Mouse (Mus musculus) retina, adult 2 months (tissue): Measurements from ENCODE around the gene Rai2.

Source experiments
- DNase-seq: peaks from one replicate; pipeline ENCODE4 v3.0.0-alpha.2; 2012; ENCODE audit warnings: low read depth, low spot score

Rai2 gene

GRCm38 (mm10) chrX:161716865-161717763, at the start of gene Rai2:
Gene Rai2 (plus strand): TSS chrX:161717069.
- DNase-seq = no peak

GRCm38 (mm10) chrX:161689336-161689735, 27.5 kb upstream of the Rai2 start:
- no peak for DNase-seq

- no peak for DNase-seq
Observed at GRCm38 (mm10) chrX:161716503-161716864, 385 bp upstream of the Rai2 start.

DNA sequence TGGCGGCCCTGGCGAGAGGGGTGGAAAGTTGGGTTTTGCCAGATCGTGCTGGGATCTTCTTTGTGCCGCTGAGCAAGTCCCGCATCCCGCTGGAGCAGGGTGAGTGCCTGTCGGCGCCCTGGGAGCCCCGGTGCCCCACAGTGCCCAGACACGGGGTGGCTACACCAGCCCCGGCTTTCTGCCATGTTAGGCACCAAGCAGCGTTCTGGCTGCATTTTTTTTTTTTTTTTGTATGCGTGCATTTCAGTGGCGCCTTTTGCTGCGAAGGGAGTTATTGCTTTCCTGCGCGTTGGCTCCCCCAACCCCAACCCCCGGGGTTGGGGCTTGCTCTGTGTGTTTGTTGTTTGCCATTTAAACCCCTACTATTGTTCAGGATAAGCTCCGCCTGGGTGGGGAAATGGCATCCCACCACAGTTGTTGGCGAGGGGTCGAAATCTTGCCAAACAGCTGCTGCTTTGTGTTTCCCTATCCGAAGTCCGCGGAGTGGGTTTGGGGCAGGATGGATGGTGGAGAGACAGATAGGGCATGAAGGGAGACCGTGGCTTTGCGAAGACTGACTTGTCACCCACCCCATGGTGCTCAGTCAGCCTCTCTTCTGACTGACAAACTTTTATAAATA, 1.0 kb downstream of the Rai2 start:
- no peak for DNase-seq

DNA sequence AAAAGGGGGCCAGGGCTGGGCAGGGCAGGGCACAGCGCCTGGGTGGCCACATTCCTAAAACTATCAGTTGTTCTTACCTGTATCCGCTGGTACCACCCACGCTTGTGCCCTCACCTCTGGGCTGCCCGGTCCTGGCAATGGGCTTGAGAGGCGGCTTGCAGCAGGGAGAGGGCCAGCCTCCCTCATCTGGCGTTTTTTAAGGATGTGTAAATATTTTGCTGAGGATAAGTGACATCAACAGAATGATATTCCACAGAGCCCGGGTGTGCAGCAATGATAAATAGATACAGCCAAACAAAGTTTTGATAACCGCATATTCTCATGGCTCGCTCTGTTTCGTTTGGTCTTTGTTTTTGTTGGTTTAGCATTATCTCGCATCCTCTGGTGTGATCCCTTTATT, 1.7 kb downstream of the Rai2 start:
- no peak for DNase-seq

DNA sequence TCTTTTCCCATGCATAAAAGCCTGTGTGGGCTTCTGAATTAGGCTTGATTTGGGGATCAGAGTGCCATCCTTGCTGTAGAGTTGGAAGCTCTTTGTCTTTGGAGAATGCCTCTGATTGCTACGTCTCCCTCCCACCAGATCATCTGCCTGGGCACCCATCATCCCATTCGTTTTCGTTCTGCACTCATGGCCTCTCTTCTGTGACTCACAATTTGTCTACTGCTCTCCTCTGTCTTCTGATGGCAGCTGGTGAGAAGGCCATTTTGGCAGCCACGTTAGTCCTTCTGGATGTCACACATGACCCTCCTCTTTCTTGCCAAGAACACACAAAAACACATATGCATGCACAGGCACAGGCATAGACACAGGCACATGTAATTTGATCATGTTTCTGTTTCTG, 4.2 kb downstream of the Rai2 start:
- DNase-seq = no peak

DNA sequence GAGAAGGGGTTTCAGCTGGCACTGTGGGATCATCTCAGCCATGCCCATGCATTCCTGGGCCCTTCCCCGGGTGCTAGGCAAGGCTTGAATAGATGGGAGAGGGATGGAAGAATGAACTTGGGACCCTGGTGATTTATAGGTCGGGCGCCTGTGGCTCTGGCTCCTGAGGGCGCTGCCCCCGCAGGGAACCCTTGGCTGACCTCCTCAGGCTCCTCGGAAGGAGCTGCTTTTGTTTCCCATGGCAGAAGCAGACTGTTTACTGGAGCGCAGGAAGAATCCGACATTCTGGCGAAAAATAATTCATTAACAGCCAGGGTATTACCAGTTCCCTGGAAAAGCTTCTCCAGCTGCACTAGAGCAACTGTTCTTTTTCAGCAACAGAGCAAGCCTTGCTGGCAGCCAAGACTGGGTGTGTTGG, 6.5 kb downstream of the Rai2 start:
- no peak for DNase-seq

- no peak for DNase-seq
Observed at GRCm38 (mm10) chrX:161726257-161726656, 9.4 kb downstream of the Rai2 start.

DNA sequence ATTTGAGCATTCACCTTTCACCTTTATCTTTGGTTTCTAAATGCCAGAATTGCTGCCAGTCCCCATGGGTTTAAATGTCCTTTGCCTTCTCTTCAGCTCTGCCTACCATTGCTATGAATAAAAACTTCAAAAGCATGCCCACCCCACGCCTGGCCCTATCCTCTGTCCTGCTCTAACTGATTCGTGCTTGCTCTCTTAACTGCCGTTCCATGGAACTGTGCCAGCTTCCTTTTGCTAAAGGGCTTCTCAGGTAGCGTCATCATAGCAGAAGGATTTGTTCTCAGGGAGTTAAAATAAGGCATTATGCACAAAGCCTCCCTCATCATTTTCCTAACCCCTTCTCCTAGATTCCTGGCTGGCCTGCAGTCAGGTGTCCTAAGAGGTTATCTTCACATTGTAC, 11.6 kb downstream of the Rai2 start:
- DNase-seq = no peak

DNA sequence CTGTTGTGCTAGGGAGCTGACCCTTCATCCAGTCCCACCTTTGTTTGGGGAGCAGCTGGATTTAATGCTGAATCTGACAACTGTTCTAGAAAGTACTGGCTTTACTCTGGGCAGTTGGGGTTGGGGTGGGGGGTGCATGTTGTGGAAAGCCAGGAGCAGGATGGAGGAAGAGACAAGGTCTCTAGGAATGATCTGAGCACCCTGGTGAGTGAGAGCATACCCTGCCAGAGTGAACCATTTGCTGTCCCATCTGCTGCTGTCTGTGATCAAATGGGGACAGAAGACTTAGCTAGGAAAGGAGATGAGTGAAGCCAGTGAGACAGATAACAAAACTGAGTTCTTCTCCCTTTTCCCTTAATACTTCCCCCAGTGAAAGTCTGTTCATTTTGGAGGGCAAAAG, 13.2 kb downstream of the Rai2 start:
- no peak for DNase-seq

- no peak for DNase-seq
Observed at GRCm38 (mm10) chrX:161731859-161732258, 15.0 kb downstream of the Rai2 start.

DNA sequence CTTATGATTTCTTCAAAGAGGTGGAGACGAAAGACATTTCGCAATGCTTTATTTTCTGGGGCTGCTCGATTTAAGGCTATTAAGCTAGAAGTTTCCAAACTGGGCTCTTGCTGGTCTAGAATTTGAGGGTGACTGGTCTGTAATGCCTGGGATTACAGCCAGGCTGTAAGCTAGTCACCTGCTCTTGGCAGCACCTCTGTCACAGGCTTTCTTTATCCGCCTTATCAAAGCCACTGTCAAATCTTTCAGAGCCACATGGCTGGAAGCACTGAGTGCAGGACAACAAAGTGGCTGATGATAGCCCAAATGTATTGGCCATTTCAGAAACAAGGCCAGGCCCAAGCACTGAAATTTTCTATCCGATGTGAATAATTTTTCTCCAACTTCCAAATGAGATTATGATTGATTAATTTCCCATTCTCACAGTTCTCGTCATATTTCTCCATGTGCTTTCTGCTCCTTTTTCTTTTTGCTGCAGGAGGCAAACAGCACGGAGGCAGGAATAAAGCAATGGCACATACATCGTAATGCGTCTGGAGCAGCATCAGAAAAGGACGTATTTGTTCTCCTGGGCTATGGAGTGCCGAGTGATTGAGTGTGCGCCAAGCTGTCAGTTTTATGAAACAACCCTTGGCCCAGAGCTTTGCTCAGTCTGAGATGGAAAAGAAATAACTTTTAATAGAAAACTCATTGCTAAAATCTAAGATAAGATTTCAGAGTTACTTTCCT, 16.9 kb downstream of the Rai2 start:
- no peak for DNase-seq

DNA sequence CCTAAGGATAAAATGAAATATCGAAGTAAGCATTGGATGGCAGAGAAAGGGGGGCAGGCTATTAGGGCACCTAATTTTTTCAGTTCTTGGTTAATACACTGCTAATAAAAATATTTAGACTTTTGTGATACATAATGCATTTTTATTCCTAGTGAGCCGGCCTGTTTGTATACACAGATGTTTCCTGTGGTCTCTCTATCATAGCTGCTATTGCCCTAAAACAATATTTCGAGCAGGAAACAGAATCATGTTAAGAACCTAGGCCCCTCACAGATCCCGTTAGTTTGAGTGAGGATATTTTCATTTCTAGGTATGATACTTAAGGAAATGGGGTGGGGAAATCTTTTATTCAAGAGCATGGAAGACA, 17.4 kb downstream of the Rai2 start:
- DNase-seq = no peak

DNA sequence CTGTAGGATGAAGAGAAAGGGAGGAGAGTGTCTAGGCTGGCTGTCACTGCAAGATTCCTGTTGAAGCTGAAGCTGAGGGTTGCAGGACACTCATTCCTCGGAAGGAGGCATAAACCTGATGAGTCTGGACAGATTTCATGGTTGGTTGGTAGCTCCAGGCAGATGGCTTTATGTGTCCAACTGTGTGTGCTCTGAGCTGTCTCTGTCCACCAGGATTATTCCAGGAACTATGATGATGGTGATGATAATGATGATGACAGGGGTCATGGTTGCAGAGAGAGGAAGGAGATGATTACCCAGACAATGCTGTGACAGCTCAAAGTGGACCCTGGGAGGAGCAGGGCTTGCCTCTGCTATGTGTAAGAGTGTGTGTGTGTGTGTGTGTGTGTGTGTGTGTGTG, 22.5 kb downstream of the Rai2 start:
- no peak for DNase-seq

DNA sequence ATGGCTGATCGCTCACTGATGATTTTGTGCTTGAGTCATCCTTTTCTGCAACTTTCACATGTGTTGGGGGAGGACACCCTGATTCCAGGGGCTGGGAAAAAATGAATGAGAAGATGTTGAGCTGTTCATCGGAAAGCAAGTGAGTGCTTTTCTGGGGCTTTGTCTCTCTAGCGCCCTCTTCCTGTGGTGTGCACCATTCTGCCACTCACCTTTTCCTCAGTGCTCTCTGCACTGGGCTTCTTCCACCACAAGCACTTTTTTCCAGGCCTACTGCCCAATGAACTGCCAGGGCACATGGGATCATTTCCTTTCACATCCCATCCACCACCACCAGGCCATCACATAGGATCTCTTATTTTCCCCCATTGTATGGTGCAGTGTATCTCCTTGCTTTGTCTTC, 26.2 kb downstream of the Rai2 start:
- DNase-seq = no peak

GRCm38 (mm10) chrX:161745296-161745695, 28.4 kb downstream of the Rai2 start:
- DNase-seq = no peak

DNA sequence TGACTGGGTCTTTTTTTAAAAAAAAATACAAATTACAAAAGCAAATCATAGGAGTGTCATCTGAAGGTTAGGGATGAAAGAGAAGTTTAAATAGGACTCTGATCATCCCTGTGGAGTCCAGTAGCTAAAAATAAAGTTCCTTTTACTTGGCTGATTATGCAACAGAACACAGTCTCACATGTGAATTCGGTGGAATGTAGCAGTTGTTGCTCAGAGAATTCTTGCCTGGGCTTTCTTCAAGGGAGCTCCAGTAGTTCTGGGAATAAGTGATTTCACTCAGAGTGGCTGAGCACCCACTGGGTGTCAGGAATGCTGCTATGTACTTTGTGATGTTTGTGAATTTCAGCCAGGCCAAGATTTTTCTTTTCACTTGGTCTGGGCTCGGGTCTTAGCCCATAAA, 30.5 kb downstream of the Rai2 start:
- no peak for DNase-seq

GRCm38 (mm10) chrX:161753514-161753913, 36.6 kb downstream of the Rai2 start:
- DNase-seq = no peak

DNA sequence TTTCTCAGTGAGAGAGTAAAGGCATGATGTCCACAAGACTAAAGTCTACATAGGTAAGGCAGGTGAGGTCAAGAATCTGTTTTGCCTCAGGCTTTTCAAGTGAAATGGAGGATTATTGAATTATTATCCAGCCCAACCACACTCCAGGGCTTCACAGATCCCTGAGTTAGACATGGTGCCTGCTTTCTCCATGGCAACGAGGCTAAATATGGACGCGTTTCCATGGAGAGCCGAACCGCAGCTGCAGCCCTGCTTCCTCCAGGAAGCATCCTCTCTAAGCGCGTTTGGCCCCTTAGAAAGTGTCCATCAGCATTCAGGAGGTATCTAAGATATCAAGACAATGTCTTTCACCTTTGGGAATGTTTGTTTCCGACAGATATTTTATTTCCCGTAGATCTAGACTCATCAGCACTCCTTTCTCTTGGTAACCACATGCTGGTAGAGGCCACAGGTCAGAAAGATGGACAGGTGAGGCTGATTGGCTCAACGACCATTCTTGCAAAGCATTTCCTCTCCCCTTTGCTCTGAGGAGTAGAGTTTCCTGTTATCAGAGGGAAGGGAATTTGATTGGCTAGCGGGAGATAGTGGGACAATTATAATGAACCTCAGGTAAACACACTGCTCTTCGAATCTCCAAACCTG, 59.6 kb downstream of the Rai2 start:
- DNase-seq = no peak

- no peak for DNase-seq
Observed at GRCm38 (mm10) chrX:161780321-161781034, 63.6 kb downstream of the Rai2 start.

- DNase-seq = peak; percentile 13
Observed at GRCm38 (mm10) chrX:161790182-161790581, 73.3 kb downstream of the Rai2 start.

DNA sequence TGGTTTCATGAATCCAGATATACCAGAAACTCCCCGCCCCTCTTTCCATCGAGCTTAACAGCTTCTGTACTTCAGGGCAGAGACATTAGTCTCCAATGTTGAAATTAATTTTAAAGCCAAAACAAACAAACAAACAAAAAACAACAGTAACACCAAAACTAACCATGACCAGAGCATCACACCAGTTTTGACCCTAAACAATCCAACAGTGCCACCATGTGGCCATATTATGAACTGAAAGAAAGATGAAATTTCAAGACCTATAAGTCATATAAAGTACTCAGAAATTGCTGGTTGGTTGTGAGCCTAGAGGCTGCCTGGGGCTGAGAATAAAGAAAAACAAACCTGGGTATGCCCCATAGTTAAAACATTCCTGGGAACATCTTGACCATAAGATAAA, 109.3 kb downstream of the Rai2 start:
- peak; percentile 13 for DNase-seq
